Mouse (Mus musculus): ENCODE results near the gene 4930467E23Rik. TPM values are rescaled to one million over a fixed set of nuclear protein-coding genes. Genes with fewer than 3 reads are reported as not detected.
"Not testable (repeated sequence)": the region's sequence is repeated elsewhere in the genome, so short reads cannot be mapped to it uniquely, and the experiment has no call there.

The 4930467E23Rik gene
- polyA plus RNA-seq, 1 experiment from 2014 or later, result not detected

- H3K36me3 ChIP-seq (ENCODE audit: insufficient read depth); H3K4me3 ChIP-seq (ENCODE audit: low read depth, low read length); H3K27me3 ChIP-seq (ENCODE audit: insufficient read depth, low read length); DNase-seq; H3K9me3 ChIP-seq (ENCODE audit: low read depth, low read length); H3K4me1 ChIP-seq (ENCODE audit: insufficient read depth); ATAC-seq (ENCODE audit: insufficient read depth); H3K4me2 ChIP-seq; H3K27ac ChIP-seq (ENCODE audit: low read depth); H3K9ac ChIP-seq: not testable (repeated sequence)
These were observed 22.4 kb downstream of the 4930467E23Rik start for GRCm38 (mm10) chr8:19751773-19752172.

- not testable (repeated sequence) for H3K36me3 ChIP-seq (ENCODE audit: insufficient read depth); H3K27ac ChIP-seq (ENCODE audit: low read depth); H3K4me3 ChIP-seq (ENCODE audit: low read depth, low read length); H3K4me2 ChIP-seq; H3K4me1 ChIP-seq (ENCODE audit: insufficient read depth); DNase-seq; H3K9ac ChIP-seq; H3K27me3 ChIP-seq (ENCODE audit: insufficient read depth, low read length); H3K9me3 ChIP-seq (ENCODE audit: low read depth, low read length); ATAC-seq (ENCODE audit: insufficient read depth)
- WGBS, result 55% methylated on average over 2 of the region's 3 CpGs
These were observed 24.8 kb downstream of the 4930467E23Rik start for GRCm38 (mm10) chr8:19754178-19754577.

GRCm38 (mm10) chr8:19754961-19755360, 25.6 kb downstream of the 4930467E23Rik start:
- 85% methylated on average over 3 of the region's 3 CpGs for WGBS
- not testable (repeated sequence) for DNase-seq

GRCm38 (mm10) chr8:19761660-19762059, 32.3 kb downstream of the 4930467E23Rik start:
- not testable (repeated sequence) for H3K9me3 ChIP-seq (ENCODE audit: low read depth, low read length); H3K4me3 ChIP-seq (ENCODE audit: low read depth, low read length); H3K36me3 ChIP-seq (ENCODE audit: insufficient read depth); DNase-seq; H3K4me1 ChIP-seq (ENCODE audit: insufficient read depth); H3K4me2 ChIP-seq; H3K9ac ChIP-seq; H3K27ac ChIP-seq (ENCODE audit: low read depth); ATAC-seq (ENCODE audit: insufficient read depth); H3K27me3 ChIP-seq (ENCODE audit: insufficient read depth, low read length)
- WGBS, result 81% methylated on average over 5 of the region's 5 CpGs

More at GRCm38 (mm10) chr8:19754961-19755360, 25.6 kb downstream of the 4930467E23Rik start:
- H3K9me3 ChIP-seq (ENCODE audit: low read depth, low read length); H3K27ac ChIP-seq (ENCODE audit: low read depth); H3K27me3 ChIP-seq (ENCODE audit: insufficient read depth, low read length); H3K4me3 ChIP-seq (ENCODE audit: low read depth, low read length); H3K9ac ChIP-seq; H3K4me1 ChIP-seq (ENCODE audit: insufficient read depth); H3K36me3 ChIP-seq (ENCODE audit: insufficient read depth); H3K4me2 ChIP-seq; ATAC-seq (ENCODE audit: insufficient read depth): not testable (repeated sequence)

GRCm38 (mm10) chr8:19762860-19763592, 33.6 kb downstream of the 4930467E23Rik start:
- not testable (repeated sequence) for DNase-seq; H3K9me3 ChIP-seq (ENCODE audit: low read depth, low read length); H3K9ac ChIP-seq; H3K4me1 ChIP-seq (ENCODE audit: insufficient read depth); H3K4me3 ChIP-seq (ENCODE audit: low read depth, low read length); H3K4me2 ChIP-seq; H3K36me3 ChIP-seq (ENCODE audit: insufficient read depth); ATAC-seq (ENCODE audit: insufficient read depth); H3K27ac ChIP-seq (ENCODE audit: low read depth); H3K27me3 ChIP-seq (ENCODE audit: insufficient read depth, low read length)
- 61% methylated on average over 4 of the region's 4 CpGs for WGBS

GRCm38 (mm10) chr8:19765531-19765930, 36.2 kb downstream of the 4930467E23Rik start:
- H3K4me2 ChIP-seq; ATAC-seq (ENCODE audit: insufficient read depth); H3K27me3 ChIP-seq (ENCODE audit: insufficient read depth, low read length); DNase-seq; H3K27ac ChIP-seq (ENCODE audit: low read depth); H3K4me1 ChIP-seq (ENCODE audit: insufficient read depth); H3K36me3 ChIP-seq (ENCODE audit: insufficient read depth); H3K4me3 ChIP-seq (ENCODE audit: low read depth, low read length); H3K9ac ChIP-seq; H3K9me3 ChIP-seq (ENCODE audit: low read depth, low read length): not testable (repeated sequence)

- not testable (repeated sequence) for H3K36me3 ChIP-seq (ENCODE audit: insufficient read depth); H3K9me3 ChIP-seq (ENCODE audit: low read depth, low read length); H3K4me2 ChIP-seq; H3K27me3 ChIP-seq (ENCODE audit: insufficient read depth, low read length); H3K4me3 ChIP-seq (ENCODE audit: low read depth, low read length); DNase-seq; ATAC-seq (ENCODE audit: insufficient read depth); H3K9ac ChIP-seq; H3K4me1 ChIP-seq (ENCODE audit: insufficient read depth); H3K27ac ChIP-seq (ENCODE audit: low read depth)
- 78% methylated on average over 4 of the region's 4 CpGs for WGBS
These were observed 44.1 kb downstream of the 4930467E23Rik start for GRCm38 (mm10) chr8:19773461-19773860.

GRCm38 (mm10) chr8:19776311-19776710, 46.9 kb downstream of the 4930467E23Rik start:
- ATAC-seq (ENCODE audit: insufficient read depth); H3K4me3 ChIP-seq (ENCODE audit: low read depth, low read length); DNase-seq; H3K27ac ChIP-seq (ENCODE audit: low read depth); H3K9ac ChIP-seq; H3K36me3 ChIP-seq (ENCODE audit: insufficient read depth); H3K9me3 ChIP-seq (ENCODE audit: low read depth, low read length); H3K27me3 ChIP-seq (ENCODE audit: insufficient read depth, low read length); H3K4me1 ChIP-seq (ENCODE audit: insufficient read depth); H3K4me2 ChIP-seq: not testable (repeated sequence)

GRCm38 (mm10) chr8:19777500-19777899, 48.1 kb downstream of the 4930467E23Rik start:
- not testable (repeated sequence) for ATAC-seq (ENCODE audit: insufficient read depth); DNase-seq; H3K4me1 ChIP-seq (ENCODE audit: insufficient read depth); H3K4me3 ChIP-seq (ENCODE audit: low read depth, low read length); H3K36me3 ChIP-seq (ENCODE audit: insufficient read depth); H3K27ac ChIP-seq (ENCODE audit: low read depth); H3K9me3 ChIP-seq (ENCODE audit: low read depth, low read length); H3K27me3 ChIP-seq (ENCODE audit: insufficient read depth, low read length); H3K9ac ChIP-seq; H3K4me2 ChIP-seq
- WGBS, result 47% methylated on average over 2 of the region's 2 CpGs

- ATAC-seq (ENCODE audit: insufficient read depth); H3K4me3 ChIP-seq (ENCODE audit: low read depth, low read length); H3K9me3 ChIP-seq (ENCODE audit: low read depth, low read length); H3K4me2 ChIP-seq; DNase-seq; H3K4me1 ChIP-seq (ENCODE audit: insufficient read depth); H3K36me3 ChIP-seq (ENCODE audit: insufficient read depth); H3K9ac ChIP-seq; H3K27me3 ChIP-seq (ENCODE audit: insufficient read depth, low read length); H3K27ac ChIP-seq (ENCODE audit: low read depth): not testable (repeated sequence)
- WGBS, result 76% methylated on average over 1 of the region's 1 CpGs
These were observed 48.8 kb downstream of the 4930467E23Rik start for GRCm38 (mm10) chr8:19778126-19778525.

- not testable (repeated sequence) for H3K4me2 ChIP-seq; H3K27ac ChIP-seq (ENCODE audit: low read depth); ATAC-seq (ENCODE audit: insufficient read depth); H3K9ac ChIP-seq; H3K4me1 ChIP-seq (ENCODE audit: insufficient read depth); H3K4me3 ChIP-seq (ENCODE audit: low read depth, low read length); H3K27me3 ChIP-seq (ENCODE audit: insufficient read depth, low read length); H3K9me3 ChIP-seq (ENCODE audit: low read depth, low read length); DNase-seq; H3K36me3 ChIP-seq (ENCODE audit: insufficient read depth)
- 93% methylated on average over 8 of the region's 8 CpGs for WGBS
These were observed 49.5 kb downstream of the 4930467E23Rik start for GRCm38 (mm10) chr8:19778891-19779290.

Measured in lung, embryonic 14.5 days (tissue).